Mouse (Mus musculus) CH12.LX (cell line): ENCODE results near the gene Hdac4. TPM values are rescaled to one million over a fixed set of nuclear protein-coding genes. Genes with fewer than 3 reads are reported as not detected.

Source experiments
- DNase-seq: peaks from one replicate; pipeline ENCODE4 v3.0.0-alpha.2; 2013; ENCODE audit errors: extremely low read depth
- H3K27ac ChIP-seq: 2 replicates; pipeline ENCODE4 v1.5.1; 2012; ENCODE audit warnings: low read depth, mild to moderate bottlenecking, control low read depth, moderate library complexity; ENCODE audit not compliant: insufficient read depth
- H3K27me3 ChIP-seq: replicated peaks from 2 replicates; pipeline ENCODE3; 2012; ENCODE audit warnings: inconsistent platforms
- H3K36me3 ChIP-seq, 2 experiments: replicated peaks in 1 of 2; 2 replicates each; pipeline versions ENCODE3 to v1.6.1; 2012; ENCODE audit warnings: inconsistent platforms in 1 of 2, low read length in 1 of 2, mild to moderate bottlenecking in 1 of 2, mixed read lengths in 1 of 2, moderate library complexity in 1 of 2; ENCODE audit not compliant: control insufficient read depth in 1 of 2, insufficient read depth in 1 of 2
- H3K4me1 ChIP-seq, 2 experiments: 2 replicates each; pipeline ENCODE4 v1.6.1; 2012; ENCODE audit warnings: inconsistent platforms in 1 of 2, moderate library complexity in 1 of 2; ENCODE audit not compliant: insufficient read depth in 2 of 2, control insufficient read depth in 1 of 2
- H3K4me2 ChIP-seq: 2 replicates; pipeline ENCODE4 v1.6.1; 2012; ENCODE audit warnings: low read depth, mild to moderate bottlenecking, control low read depth; ENCODE audit not compliant: poor library complexity, insufficient read depth, severe bottlenecking
- H3K4me3 ChIP-seq, 3 experiments: fragments of 150-350 bp in 1 of 3; sonication (generic) in 1 of 3; replicated peaks in 1 of 3; 2 replicates each; pipeline versions ENCODE3 to v1.5.1; 2011 to 2012; ENCODE audit warnings: low read depth in 2 of 3, low read length in 2 of 3, mild to moderate bottlenecking in 2 of 3, moderate library complexity in 2 of 3, control low read depth in 1 of 3, improper control_type of control experiment in 1 of 3, inconsistent platforms in 1 of 3, mixed read lengths in 1 of 3; ENCODE audit not compliant: poor library complexity in 1 of 3
- H3K79me2 ChIP-seq: replicated peaks from 2 replicates; pipeline ENCODE4 v1.6.1; 2012; ENCODE audit warnings: mild to moderate bottlenecking, moderate library complexity; ENCODE audit not compliant: control insufficient read depth, poor library complexity, insufficient read depth, severe bottlenecking; ENCODE audit errors: extremely low read depth
- H3K9ac ChIP-seq: 2 replicates; pipeline ENCODE4 v1.6.1; 2012; ENCODE audit warnings: low read depth, mild to moderate bottlenecking, control low read depth, moderate library complexity; ENCODE audit not compliant: insufficient read depth
- H3K9me3 ChIP-seq: replicated peaks from 2 replicates; pipeline ENCODE3; 2012; ENCODE audit warnings: low read length, inconsistent platforms, mixed read lengths
- CHD1 ChIP-seq: IDR thresholded peaks from 2 replicates; pipeline ENCODE4 v1.6.1; 2012; ENCODE audit warnings: low read depth, low read length, improper control_type of control experiment, inconsistent platforms
- CHD2 ChIP-seq: IDR thresholded peaks from 2 replicates; pipeline ENCODE4 v1.6.1; 2011; ENCODE audit warnings: low read length, improper control_type of control experiment
- CTCF ChIP-seq, 2 experiments: IDR thresholded peaks in 1 of 2; conservative IDR thresholded peaks in 1 of 2; 2 replicates each; pipeline ENCODE4 v1.5.1; 2011 to 2012; ENCODE audit warnings: low read depth in 2 of 2, low read length in 2 of 2, improper control_type of control experiment in 1 of 2, inconsistent platforms in 1 of 2, mild to moderate bottlenecking in 1 of 2, moderate library complexity in 1 of 2
- EP300 ChIP-seq: IDR thresholded peaks from 2 replicates; pipeline ENCODE4 v1.6.1; 2011; ENCODE audit warnings: low read length, improper control_type of control experiment
- ETS1 ChIP-seq: conservative IDR thresholded peaks from 2 replicates; pipeline ENCODE4 v1.6.1; 2012; ENCODE audit warnings: low read depth, mild to moderate bottlenecking, inconsistent platforms, low read length, improper control_type of control experiment, moderate library complexity
- GABPA ChIP-seq: IDR thresholded peaks from 2 replicates; pipeline ENCODE4 v1.6.1; 2012; ENCODE audit warnings: low read depth, low read length, improper control_type of control experiment, inconsistent platforms; ENCODE audit not compliant: insufficient replicate concordance
- HCFC1 ChIP-seq: IDR thresholded peaks from 2 replicates; pipeline ENCODE4 v1.6.1; 2012; ENCODE audit warnings: low read depth, mild to moderate bottlenecking, inconsistent platforms, low read length, improper control_type of control experiment
- JUN ChIP-seq: IDR thresholded peaks from 2 replicates; pipeline ENCODE4 v1.6.1; 2011; ENCODE audit warnings: low read depth, mild to moderate bottlenecking, low read length, improper control_type of control experiment, moderate library complexity; ENCODE audit not compliant: insufficient read depth
- JUND ChIP-seq: conservative IDR thresholded peaks from 2 replicates; pipeline ENCODE4 v1.6.1; 2011; ENCODE audit warnings: low read depth, low read length, improper control_type of control experiment
- KAT2A ChIP-seq: IDR thresholded peaks from 2 replicates; pipeline ENCODE4 v1.6.1; 2012; ENCODE audit warnings: low read length, improper control_type of control experiment, inconsistent platforms; ENCODE audit not compliant: insufficient replicate concordance
- MAX ChIP-seq: IDR thresholded peaks from 2 replicates; pipeline ENCODE4 v1.6.1; 2011; ENCODE audit warnings: low read length, improper control_type of control experiment
- MEF2A ChIP-seq: IDR thresholded peaks from 2 replicates; pipeline ENCODE4 v1.6.1; 2014; ENCODE audit warnings: low read depth, mild to moderate bottlenecking, inconsistent platforms, low read length, improper control_type of control experiment, borderline replicate concordance
- NELFE ChIP-seq: IDR thresholded peaks from 2 replicates; pipeline ENCODE4 v1.6.1; 2011; ENCODE audit warnings: low read depth, low read length, improper control_type of control experiment
- POLR2A ChIP-seq: IDR thresholded peaks from 2 replicates; pipeline ENCODE4 v1.6.1; 2011; ENCODE audit warnings: low read depth, mild to moderate bottlenecking, improper control_type of control experiment, low read length
- RCOR1 ChIP-seq: conservative IDR thresholded peaks from 2 replicates; pipeline ENCODE4 v1.6.1; 2012; ENCODE audit warnings: low read depth, mild to moderate bottlenecking, inconsistent platforms, low read length, improper control_type of control experiment
- SMC3 ChIP-seq: IDR thresholded peaks from 2 replicates; pipeline ENCODE4 v1.6.1; 2011; ENCODE audit warnings: low read depth, low read length, improper control_type of control experiment
- TBP ChIP-seq: conservative IDR thresholded peaks from 2 replicates; pipeline ENCODE4 v1.6.1; 2011; ENCODE audit warnings: low read depth, low read length, improper control_type of control experiment
- TCF12 ChIP-seq: IDR thresholded peaks from 2 replicates; pipeline ENCODE4 v1.6.1; 2014; ENCODE audit warnings: low read depth, mild to moderate bottlenecking, inconsistent platforms, low read length, improper control_type of control experiment
- UBTF ChIP-seq: IDR thresholded peaks from 2 replicates; pipeline ENCODE4 v1.6.1; 2012; ENCODE audit warnings: low read depth, mild to moderate bottlenecking, inconsistent platforms, low read length, improper control_type of control experiment, moderate library complexity
- USF2 ChIP-seq: conservative IDR thresholded peaks from 2 replicates; pipeline ENCODE4 v1.6.1; 2011; ENCODE audit warnings: low read depth, low read length, improper control_type of control experiment
- ZC3H11A ChIP-seq: IDR thresholded peaks from 2 replicates; pipeline ENCODE4 v1.6.1; 2012; ENCODE audit warnings: low read depth, mild to moderate bottlenecking, inconsistent platforms, low read length, improper control_type of control experiment
- ZMIZ1 ChIP-seq: IDR thresholded peaks from 2 replicates; pipeline ENCODE4 v1.6.1; 2012; ENCODE audit warnings: low read depth, mild to moderate bottlenecking, inconsistent platforms, low read length, improper control_type of control experiment
- dilution Hi-C: fragments of 300-500 bp; cut with MboI; formaldehyde crosslinking; loops from 2 replicates; pipeline ENCODE4 v1.14.3; 2020; ENCODE audit warnings: low sequenced_read_pairs; ENCODE audit not compliant: extremely low pct_unique_long_range_greater_than_20kb, extremely low pct_ligation_motif_present
- in situ Hi-C: fragments of 300-500 bp; cut with MboI; formaldehyde crosslinking; loops from 3 replicates; pipeline ENCODE4 v1.14.3; 2019; ENCODE audit warnings: low sequenced_read_pairs, low pct_ligation_motif_present, low pct_unique_long_range_greater_than_20kb, mixed read lengths
- polyA plus RNA-seq: library from polyadenylated mRNA; unstranded; fragments of >175 nt; gene quantifications from 2 replicates; pipeline ENCODE4 v1.2.1, GENCODE M21; 2012; ENCODE audit warnings: low read depth; ENCODE audit not compliant: insufficient read length
- total RNA-seq, 2 experiments: library from RNA; depleted of rRNA; stranded (reverse); fragments of 300-350 nt in 1 of 2; fragments of >200 nt in 1 of 2; gene quantifications; 2 replicates each; pipeline ENCODE4 v1.2.3; 2012 to 2014

Hdac4 gene
- total and polyA plus RNA-seq, 3 experiments, result 2.4 to 6.3 (median 4.3) TPM

- Histone ChIP-seq H3K79me2 (no peaks in the 10 kb centered on the region), H3K4me2 (no peak overlapping the region), H3K27me3 (peaks cover 40% of the 10 kb centered on the region), H3K36me3 (no peaks in the 10 kb centered on the region), H3K4me1 (no peaks in the 10 kb centered on the region), H3K4me3 (no peak overlapping the region), H3K27ac (no peak overlapping the region), H3K9me3 (no peaks in the 10 kb centered on the region), H3K9ac (no peak overlapping the region)
- dilution Hi-C loops, result no loop called here
- in situ Hi-C loops, result no loop called here
- DNase-seq, result no peak
- TF ChIP-seq ZC3H11A (no peak), EP300 (no peak), CHD1 (no peak), USF2 (no peak), TBP (no peak), JUND (no peak), ETS1 (no peak), GABPA (no peak), ZMIZ1 (no peak), TCF12 (no peak), CHD2 (no peak), RCOR1 (no peak), JUN (no peak)
These were observed 29.8 kb upstream of the Hdac4 start for GRCm38 (mm10) chr1:92225297-92225696.

- H3K79me2 ChIP-seq, result no peaks in the 10 kb centered on the region
- peaks cover 44% of the 10 kb centered on the region for H3K27me3 ChIP-seq
- no peaks in the 10 kb centered on the region for H3K9me3 ChIP-seq
- H3K27ac ChIP-seq, result no peak overlapping the region
- dilution Hi-C loops (no loop called here), in situ Hi-C loops (no loop called here)
- H3K9ac ChIP-seq, result no peak overlapping the region
- no peak overlapping the region for H3K4me3 ChIP-seq
- no peaks in the 10 kb centered on the region for H3K36me3 ChIP-seq
- H3K4me2 ChIP-seq, result no peak overlapping the region
- no peaks in the 10 kb centered on the region for H3K4me1 ChIP-seq
- no peak for DNase-seq
- no peak for TF ChIP-seq POLR2A
- no peak for TF ChIP-seq SMC3
- no peak for TF ChIP-seq RCOR1
- no peak for TF ChIP-seq UBTF
- no peak for TF ChIP-seq GABPA
- TF ChIP-seq JUN, result no peak
- TF ChIP-seq ZC3H11A, result no peak
- no peak for TF ChIP-seq KAT2A
- no peak for TF ChIP-seq CHD1
- no peak for TF ChIP-seq MAX
- TF ChIP-seq MEF2A, result no peak
- TF ChIP-seq NELFE, result no peak
- no peak for TF ChIP-seq HCFC1
- TF ChIP-seq CTCF (conservative IDR thresholded peaks at IDR 0.05 in 1 of 2, IDR thresholded peaks at IDR 0.05 in 1 of 2; ENCODE audit: low read depth in 2 of 2, low read length in 2 of 2), result no peak
- TF ChIP-seq, all 38 proteins: peak for 0
These were observed 28.7 kb upstream of the Hdac4 start for GRCm38 (mm10) chr1:92223956-92224891.
